Mouse (Mus musculus): Measurements from ENCODE around the gene Lgr4.

- TF ChIP-seq CHD2 (IDR thresholded peaks at IDR 0.05; ENCODE audit: low read depth, low read length) = no peak
- TF ChIP-seq MAFK (IDR thresholded peaks at IDR 0.05; ENCODE audit: insufficient read depth, low read depth, low read length) = no peak
Measured at GRCm38 (mm10) chr2:109891031-109891430, 26.4 kb upstream of the Lgr4 start.
